In genomic region chr13:106946594-106947540, GRCm38 (mm10) we compare ENCODE assay signal across 1 mouse cellular context.
TF ChIP-seq lines count a peak whose summit lies in the region.

Gene Dimt1, plus strand, starts transcription at chr13:106947127.

TF ChIP-seq in CH12.LX, 34 proteins besides CTCF, POLR2A, EP300 and RAD21 (continued from another document):
- TF ChIP-seq PAX5 (IDR thresholded peaks at IDR 0.05; ENCODE audit: low read length) = no peak
- peak; percentile 85 for TF ChIP-seq ELF1 (IDR thresholded peaks at IDR 0.05; ENCODE audit: low read depth, low read length)
- peak; percentile 97 for TF ChIP-seq MXI1 (IDR thresholded peaks at IDR 0.05; ENCODE audit: low read depth, low read length)
- TF ChIP-seq NELFE (IDR thresholded peaks at IDR 0.05; ENCODE audit: low read depth, low read length) = peak; percentile 66
- TF ChIP-seq GABPA (IDR thresholded peaks at IDR 0.05; ENCODE audit: insufficient replicate concordance, low read depth, low read length) = peak; percentile 64; the same call in 1 of the 2 replicates
- no peak for TF ChIP-seq CHD1 (IDR thresholded peaks at IDR 0.05; ENCODE audit: low read depth, low read length)
- TF ChIP-seq ETS1 (conservative IDR thresholded peaks at IDR 0.05; ENCODE audit: low read depth, low read length) = no peak
- no peak for TF ChIP-seq JUND (conservative IDR thresholded peaks at IDR 0.05; ENCODE audit: low read depth, low read length)
- TF ChIP-seq ZNF384 (IDR thresholded peaks at IDR 0.05; ENCODE audit: low read depth, low read length) = no peak
- TF ChIP-seq KAT2A (IDR thresholded peaks at IDR 0.05; ENCODE audit: insufficient replicate concordance, low read length) = peak; percentile 97
- TF ChIP-seq MAFK (IDR thresholded peaks at IDR 0.05; ENCODE audit: insufficient replicate concordance, low read length) = no peak
- TF ChIP-seq E2F4 (IDR thresholded peaks at IDR 0.05; ENCODE audit: insufficient replicate concordance, low read depth, low read length) = no peak
- no peak for TF ChIP-seq RCOR1 (conservative IDR thresholded peaks at IDR 0.05; ENCODE audit: low read depth, low read length)
- peak; percentile 82 for TF ChIP-seq TCF12 (IDR thresholded peaks at IDR 0.05; ENCODE audit: low read depth, low read length)
